Comparison of ENCODE assay signal across 7 mouse cellular contexts in genomic region chr11:29172563-29173124, GRCm38 (mm10). TPM values are rescaled to one million over a fixed set of nuclear protein-coding genes. Genes with fewer than 3 reads are reported as not detected.
DNase-seq lines count a peak whose midpoint lies in the region; ATAC-seq and TF ChIP-seq lines count a peak whose summit lies in the region.

Gene Ppp4r3b, plus strand, starts transcription at chr11:29172890.

- H3K9ac ChIP-seq in intestine, postnatal 0 days (ENCODE audit: low read depth, low read length): peak within 1 kb of the TSS; percentile 93
- peak within 1 kb of the TSS; percentile 98 for H3K9ac ChIP-seq in midbrain, embryonic 12.5 days (replicated peaks)

- peak within 1 kb of the TSS; percentile 99 for H3K27ac ChIP-seq in embryonic facial prominence, embryonic 10.5 days (replicated peaks)
- peak within 1 kb of the TSS; percentile 97 for H3K27ac ChIP-seq in intestine, postnatal 0 days (ENCODE audit: low read depth, low read length)
- H3K27ac ChIP-seq in midbrain, embryonic 12.5 days (replicated peaks): peak within 1 kb of the TSS; percentile 96
- H3K27ac ChIP-seq in small intestine, adult 2 months (ENCODE audit: insufficient read depth, low read depth, low read length): peak within 1 kb of the TSS; percentile 92

- no peaks in the 10 kb centered on the region for H3K9me3 ChIP-seq in embryonic facial prominence, embryonic 10.5 days
- no peaks in the 10 kb centered on the region for H3K9me3 ChIP-seq in intestine, postnatal 0 days (ENCODE audit: control insufficient read depth)
- H3K9me3 ChIP-seq in midbrain, embryonic 12.5 days: no peaks in the 10 kb centered on the region

- peak; percentile 99 for ATAC-seq in intestine, postnatal 0 days
- ATAC-seq in midbrain, embryonic 12.5 days (ENCODE audit: low FRiP score, low read depth): peak; percentile 98

- H3K27me3 ChIP-seq in embryonic facial prominence, embryonic 10.5 days (replicated peaks; ENCODE audit: low read depth, poor library complexity, severe bottlenecking): no peaks in the 10 kb centered on the region
- H3K27me3 ChIP-seq in intestine, postnatal 0 days (replicated peaks; ENCODE audit: control insufficient read depth, insufficient read depth, low read length): no peaks in the 10 kb centered on the region
- H3K27me3 ChIP-seq in midbrain, embryonic 12.5 days: no peaks in the 10 kb centered on the region
- H3K27me3 ChIP-seq in small intestine, adult 2 months (ENCODE audit: control insufficient read depth, insufficient read depth, low read length): no peaks in the 10 kb centered on the region

- TF ChIP-seq POLR2A in small intestine, adult 2 months (IDR thresholded peaks at IDR 0.05; ENCODE audit: low read depth, low read length): peak; percentile 78

- H3K4me2 ChIP-seq in intestine, postnatal 0 days (replicated peaks; ENCODE audit: low read depth): peak within 1 kb of the TSS; percentile 92
- H3K4me2 ChIP-seq in midbrain, embryonic 12.5 days (replicated peaks): peak within 1 kb of the TSS; percentile 74

- H3K36me3 ChIP-seq in embryonic facial prominence, embryonic 10.5 days (replicated peaks): no peaks in the 10 kb centered on the region
- H3K36me3 ChIP-seq in intestine, postnatal 0 days (ENCODE audit: control insufficient read depth, insufficient read depth): no peaks in the 10 kb centered on the region
- no peaks in the 10 kb centered on the region for H3K36me3 ChIP-seq in midbrain, embryonic 12.5 days
- no peaks in the 10 kb centered on the region for H3K36me3 ChIP-seq in small intestine, adult 2 months (ENCODE audit: control insufficient read depth, insufficient read depth, low read length)

- peaks cover 18% of the 10 kb centered on the region for H3K4me1 ChIP-seq in embryonic facial prominence, embryonic 10.5 days
- H3K4me1 ChIP-seq in intestine, postnatal 0 days (replicated peaks; ENCODE audit: control insufficient read depth, insufficient read depth, low read length): no peaks in the 10 kb centered on the region
- peaks cover 17% of the 10 kb centered on the region for H3K4me1 ChIP-seq in midbrain, embryonic 12.5 days
- H3K4me1 ChIP-seq in small intestine, adult 2 months (ENCODE audit: control insufficient read depth, insufficient read depth, insufficient read length, low read length): peaks cover 4% of the 10 kb centered on the region; the same call in 1 of the 2 replicates

- peak; percentile 32; the same call in 1 of the 2 replicates for TF ChIP-seq CTCF in intestine, postnatal 0 days (IDR thresholded peaks at IDR 0.05; ENCODE audit: low read depth)
- TF ChIP-seq CTCF in small intestine, adult 2 months (IDR thresholded peaks at IDR 0.05; ENCODE audit: extremely low read depth, insufficient read length, insufficient replicate concordance, low read depth, low read length): peak; percentile 0; the same call in 1 of the 2 replicates

- under 1% methylated on average over 50 of the region's 50 CpGs for WGBS in embryonic facial prominence, embryonic 10.5 days
- under 1% methylated on average over 50 of the region's 50 CpGs for WGBS in intestine, postnatal 0 days
- WGBS in midbrain, embryonic 12.5 days: under 1% methylated on average over 50 of the region's 50 CpGs
- WGBS in small intestine, adult 2 months: under 1% methylated on average over 50 of the region's 50 CpGs

- H3K4me3 ChIP-seq in embryonic facial prominence, embryonic 10.5 days: peak within 1 kb of the TSS; percentile 96
- H3K4me3 ChIP-seq in intestine, postnatal 0 days (ENCODE audit: low read depth, low read length): peak within 1 kb of the TSS; percentile 97
- H3K4me3 ChIP-seq in midbrain, embryonic 12.5 days: peak within 1 kb of the TSS; percentile 96
- peak within 1 kb of the TSS; percentile 80 for H3K4me3 ChIP-seq in small intestine, adult 2 months (ENCODE audit: low read depth, low read length)

- intact Hi-C loops in left cerebral cortex, postnatal 4 days (cut with DNase I): no loop called here

- DNase-seq in adrenal gland, postnatal 10 days: peak; percentile 98
- DNase-seq in embryonic facial prominence, embryonic 10.5 days (ENCODE audit: low spot score): peak; percentile 99
- DNase-seq in gonadal fat pad, adult 2 months (ENCODE audit: low read depth): peak; percentile 76
- DNase-seq in left cerebral cortex, postnatal 4 days: peak; percentile 98

RNA-seq across cellular contexts. Expression of gene Ppp4r3b, which starts in this region (rescaled TPM):
- total RNA-seq in adrenal gland, postnatal 10 days (2021): 10 to 100 TPM; 77.2 to 85.9 TPM
- polyA plus RNA-seq in embryonic facial prominence, embryonic 10.5 days (2016; fragmentation: Nextera tagmentation; extraction: Ambion mirVana): 95.3 and 104 TPM in 2 replicates
- polyA plus RNA-seq in gonadal fat pad, adult 2 months (2012; rRNA removed): 7.8 and 11.7 TPM in 2 replicates
- polyA plus RNA-seq in intestine, postnatal 0 days (2015; fragmentation: Nextera tagmentation; extraction: Ambion mirVana): 47.4 and 47.7 TPM in 2 replicates
- total RNA-seq in left cerebral cortex, postnatal 4 days (2021): 10 to 100 TPM; 53.8 to 56.7 TPM
- polyA plus RNA-seq in midbrain, embryonic 12.5 days (2016; fragmentation: Nextera tagmentation; extraction: Ambion mirVana): 114 and 126 TPM in 2 replicates
- polyA plus RNA-seq in small intestine, adult 2 months (2012; rRNA removed): 2.6 and 6.4 TPM in 2 replicates

Comparison
In these comparisons a context has a peak if more than half of its experiments do, and no peak if none do; other contexts are left out.
1. Peak in every context shown above with its lines: DNase-seq, ATAC-seq, H3K4me3 ChIP-seq and H3K27ac ChIP-seq.